Mouse (Mus musculus) kidney, postnatal 36 days (tissue): ENCODE results near the gene Myh10.
A peak's percentile ranks its signal among the peaks of the same experiment; 100 is the strongest.

ENCODE experiments used
- DNase-seq, 2 experiments: peaks; one replicate each; pipeline ENCODE4 v3.0.0; 2021 to 2022; ENCODE audit warnings: mixed read lengths in 2 of 2

The Myh10 gene

DNA sequence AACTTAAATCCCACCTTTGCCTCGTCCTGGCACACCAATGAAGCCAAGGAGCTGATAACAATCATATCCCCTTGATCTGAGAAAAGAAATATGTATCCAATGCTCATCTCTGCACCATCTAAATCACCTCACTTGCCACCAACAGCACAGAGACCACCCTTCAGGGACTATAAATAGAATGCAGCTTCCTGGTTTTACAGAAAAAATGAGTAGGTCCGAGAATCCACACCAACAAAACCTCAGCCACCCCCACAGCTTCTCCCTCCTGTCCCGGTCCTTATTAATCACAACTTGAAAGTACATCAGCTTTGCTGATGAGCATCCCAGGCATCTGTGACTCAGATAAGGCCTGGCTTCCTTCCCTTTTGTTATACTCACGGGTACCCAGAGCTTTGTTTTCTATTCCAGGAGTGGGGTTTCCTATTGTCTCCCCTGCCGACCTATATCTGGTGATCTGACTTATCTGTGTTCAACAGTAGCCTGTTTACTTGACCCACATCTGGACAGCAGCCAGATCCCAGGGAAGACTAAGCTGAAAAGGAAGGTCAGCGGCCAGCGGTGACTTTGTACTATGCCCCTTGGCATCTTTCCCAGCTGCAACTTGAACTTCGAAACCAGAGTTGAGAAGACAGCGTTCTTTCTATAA lies 173.3 kb downstream of the Myh10 start:
- DNase-seq: peak; percentile 98 to 99
